Mouse (Mus musculus): ENCODE data around the gene Gfral.
A peak's percentile ranks its signal among the peaks of the same experiment; 100 is the strongest.

The Gfral gene

DNA sequence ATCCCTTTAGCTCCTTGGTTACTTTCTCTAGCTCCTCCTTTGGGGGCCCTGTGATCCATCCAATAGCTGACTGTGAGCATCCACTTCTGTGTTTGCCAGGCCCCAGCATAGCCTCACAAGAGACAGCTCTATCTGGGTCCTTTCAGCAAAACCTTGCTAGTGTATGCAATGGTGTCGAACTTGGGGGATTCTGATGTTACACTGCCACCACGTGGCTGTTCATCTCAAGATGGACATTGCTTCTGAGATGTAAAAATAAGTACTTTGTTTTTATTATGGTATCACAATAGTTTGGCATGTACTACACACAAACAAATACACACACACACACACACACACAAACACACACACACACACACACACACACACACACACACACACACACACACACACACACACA, 90.6 kb downstream of the Gfral start:
- DNase-seq (ENCODE audit: low spot score), result peak; percentile 79
